Mouse (Mus musculus) erythroblast, embryonic 14.5 days (primary cell): ENCODE results near the gene Bmp2k. TPM values are rescaled to one million over a fixed set of nuclear protein-coding genes. Genes with fewer than 3 reads are reported as not detected.

ENCODE experiments used
- H3K27me3 ChIP-seq: 2 replicates; pipeline ENCODE4 v1.6.1; 2012; ENCODE audit warnings: inconsistent platforms; ENCODE audit not compliant: control insufficient read depth
- H3K36me3 ChIP-seq: 2 replicates; pipeline ENCODE4 v1.6.1; 2012; ENCODE audit warnings: mild to moderate bottlenecking, inconsistent platforms; ENCODE audit not compliant: control insufficient read depth
- H3K4me1 ChIP-seq: 2 replicates; pipeline ENCODE4 v1.6.1; 2012; ENCODE audit warnings: inconsistent platforms; ENCODE audit not compliant: control insufficient read depth
- H3K4me3 ChIP-seq: replicated peaks from 2 replicates; pipeline ENCODE3; 2012; ENCODE audit warnings: moderate library complexity, mild to moderate bottlenecking, inconsistent platforms
- H3K9me3 ChIP-seq: 2 replicates; pipeline ENCODE4 v1.6.1; 2012; ENCODE audit warnings: low read length, inconsistent platforms, mixed read lengths; ENCODE audit not compliant: control insufficient read depth
- GATA1 ChIP-seq: IDR thresholded peaks from 2 replicates; pipeline ENCODE4 v1.6.1; 2012; ENCODE audit warnings: low read length, inconsistent platforms, mixed read lengths
- TAL1 ChIP-seq: IDR thresholded peaks from 3 replicates; pipeline ENCODE4 v1.6.1; 2012; ENCODE audit warnings: low read length, inconsistent platforms, mixed read lengths
- polyA plus RNA-seq: library from polyadenylated mRNA; stranded (reverse); fragments of >175 nt; gene quantifications from 2 replicates; pipeline ENCODE4 v1.2.3, GENCODE M21; 2012

The Bmp2k gene
- polyA plus RNA-seq, 1 experiment, result 2.5 TPM

GRCm38 (mm10) chr5:97124977-97125376 is 127.5 kb downstream of the Bmp2k start:
- Histone ChIP-seq H3K9me3 (no peaks in the 10 kb centered on the region), H3K36me3 (no peaks in the 10 kb centered on the region), H3K4me3 (no peak overlapping the region), H3K27me3 (no peaks in the 10 kb centered on the region; the same call in 1 of the 2 replicates), H3K4me1 (no peaks in the 10 kb centered on the region)
- TF ChIP-seq GATA1 (no peak), TAL1 (no peak)

GRCm38 (mm10) chr5:97125459-97125970 is 128.0 kb downstream of the Bmp2k start:
- no peak overlapping the region for H3K4me3 ChIP-seq
- no peak for TF ChIP-seq TAL1
- TF ChIP-seq GATA1, result no peak
- no peaks in the 10 kb centered on the region for H3K4me1 ChIP-seq
- H3K9me3 ChIP-seq, result no peaks in the 10 kb centered on the region
- no peaks in the 10 kb centered on the region; the same call in 1 of the 2 replicates for H3K27me3 ChIP-seq
- H3K36me3 ChIP-seq, result no peaks in the 10 kb centered on the region

- H3K36me3 ChIP-seq, result no peaks in the 10 kb centered on the region
- no peak for TF ChIP-seq GATA1
- TF ChIP-seq TAL1, result no peak
- no peaks in the 10 kb centered on the region; the same call in 1 of the 2 replicates for H3K27me3 ChIP-seq
- H3K4me1 ChIP-seq, result no peaks in the 10 kb centered on the region
- H3K9me3 ChIP-seq, result no peaks in the 10 kb centered on the region
- H3K4me3 ChIP-seq, result no peak overlapping the region
Measured at GRCm38 (mm10) chr5:97126005-97126404, 128.5 kb downstream of the Bmp2k start.

DNA sequence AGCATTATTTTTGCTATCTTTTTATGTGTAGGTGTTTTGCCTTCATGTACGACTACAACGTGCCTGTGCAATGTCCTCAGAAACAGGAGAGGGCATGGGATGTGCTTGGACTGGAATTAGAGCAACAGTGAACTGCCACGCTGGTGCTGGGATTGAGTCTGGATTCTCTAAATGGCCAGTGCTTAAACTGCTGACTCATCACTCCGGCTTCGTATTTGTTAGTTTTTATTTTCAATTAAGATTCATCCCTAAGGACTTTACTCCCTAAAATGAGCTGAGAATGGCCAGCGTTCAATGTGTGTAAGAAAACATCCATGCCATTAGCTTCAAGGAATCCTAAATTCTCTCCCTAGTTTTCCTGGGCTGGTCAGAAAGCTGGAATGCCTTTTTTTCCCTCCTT is 129.8 kb downstream of the Bmp2k start:
- Histone ChIP-seq H3K27me3 (no peaks in the 10 kb centered on the region; the same call in 1 of the 2 replicates), H3K4me3 (no peak overlapping the region), H3K36me3 (no peaks in the 10 kb centered on the region), H3K9me3 (no peaks in the 10 kb centered on the region), H3K4me1 (no peaks in the 10 kb centered on the region)
- TF ChIP-seq GATA1, result no peak
- no peak for TF ChIP-seq TAL1

GRCm38 (mm10) chr5:97128242-97129226 is 131.0 kb downstream of the Bmp2k start:
- Histone ChIP-seq H3K36me3 (no peaks in the 10 kb centered on the region), H3K4me1 (no peaks in the 10 kb centered on the region), H3K9me3 (no peaks in the 10 kb centered on the region), H3K4me3 (no peak overlapping the region), H3K27me3 (no peaks in the 10 kb centered on the region)
- TF ChIP-seq TAL1 (no peak), GATA1 (no peak)

DNA sequence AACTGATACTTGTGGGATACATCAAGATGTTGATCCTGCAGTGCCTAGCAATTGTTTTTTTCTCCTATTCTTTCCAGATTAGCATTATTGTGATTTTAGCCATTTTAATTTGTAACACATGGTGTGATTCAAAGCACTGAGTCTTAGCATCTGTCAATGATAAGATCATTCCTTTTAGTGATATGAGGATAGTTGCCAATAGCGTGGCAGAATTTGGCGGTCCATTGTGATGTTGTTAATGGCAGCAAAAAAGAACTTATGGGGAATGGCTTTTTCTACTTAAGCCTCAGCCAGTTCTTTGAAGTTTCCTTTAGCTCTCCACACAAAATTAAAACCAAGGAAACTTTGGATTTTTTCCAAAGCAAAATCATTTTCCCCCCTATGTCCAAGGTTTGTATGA is 132.1 kb downstream of the Bmp2k start:
- TF ChIP-seq TAL1, result no peak
- TF ChIP-seq GATA1, result no peak
- H3K4me1 ChIP-seq, result no peaks in the 10 kb centered on the region

DNA sequence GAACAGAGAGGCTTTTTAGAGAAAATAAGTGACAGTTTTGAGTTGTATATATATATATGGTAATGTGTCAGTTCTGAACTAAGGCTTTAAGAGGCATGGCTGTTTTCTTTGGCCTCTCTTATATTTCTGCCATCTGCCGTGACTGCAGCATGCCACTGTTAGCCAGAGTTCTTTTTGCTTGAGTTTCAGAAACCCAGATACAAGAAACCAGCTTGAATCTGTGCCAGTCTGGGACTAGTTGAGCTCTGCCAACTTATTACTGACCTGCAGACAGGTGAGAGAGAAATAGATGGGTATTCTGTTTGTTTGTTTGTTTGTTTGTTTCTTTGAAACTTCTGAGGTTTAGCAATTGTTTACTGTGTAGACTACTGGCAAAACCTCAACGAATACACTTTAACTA is 137.8 kb downstream of the Bmp2k start:
- TF ChIP-seq GATA1 (no peak), TAL1 (no peak)
- Histone ChIP-seq H3K4me1 (no peaks in the 10 kb centered on the region), H3K27me3 (no peaks in the 10 kb centered on the region), H3K9me3 (no peaks in the 10 kb centered on the region), H3K36me3 (no peaks in the 10 kb centered on the region), H3K4me3 (no peak overlapping the region)

More for the DNA sequence above, 132.1 kb downstream of the Bmp2k start:
- no peaks in the 10 kb centered on the region for H3K36me3 ChIP-seq
- H3K9me3 ChIP-seq, result no peaks in the 10 kb centered on the region
- H3K4me3 ChIP-seq, result no peak overlapping the region
- no peaks in the 10 kb centered on the region for H3K27me3 ChIP-seq

Other genes starting within 250 kb of the Bmp2k start
- not detected in 2 replicates for gene Anxa3, start 204.3 kb upstream of the Bmp2k start, polyA plus RNA-seq
- gene Paqr3, start 113.9 kb downstream of the Bmp2k start, polyA plus RNA-seq, result 0.09 TPM in 1 of 2 replicates, not detected in the other